Mouse (Mus musculus): ENCODE results near the gene Abcb10.

DNA sequence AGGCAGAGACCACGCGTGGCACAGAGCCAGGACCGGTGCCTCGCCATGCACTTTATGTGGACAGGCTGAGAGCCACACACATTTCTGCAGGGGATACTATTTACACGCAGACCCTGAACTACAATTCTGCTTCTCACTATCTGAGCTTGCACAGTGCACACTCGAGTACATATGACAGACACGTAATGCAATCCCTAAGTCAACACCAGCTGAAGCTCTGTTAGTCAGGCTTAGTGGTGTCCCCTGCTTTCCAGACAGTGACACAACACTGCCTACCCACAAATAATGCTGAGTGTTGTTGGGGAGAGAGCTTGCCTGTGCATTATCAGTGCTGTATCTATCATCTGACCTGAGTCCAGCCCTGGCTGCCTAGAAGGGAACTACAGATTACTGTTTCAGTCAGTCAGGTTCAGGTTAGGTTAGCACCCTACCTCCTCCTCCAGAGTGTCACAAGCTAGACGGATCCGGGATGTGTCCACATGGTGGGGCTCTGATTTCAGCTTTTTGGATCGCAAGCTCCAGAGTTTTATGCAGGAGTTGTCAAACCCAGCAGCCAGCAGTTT lies 19.7 kb upstream of the Abcb10 start:
- no peak for TF ChIP-seq EP300 (IDR thresholded peaks at IDR 0.05; ENCODE audit: low read depth)
- TF ChIP-seq CTCF (IDR thresholded peaks at IDR 0.05; ENCODE audit: low read depth), result no peak
